Mouse (Mus musculus) lung, postnatal 0 days (tissue): Measurements from ENCODE around the gene Farp1.

Experiments
- CTCF ChIP-seq: IDR thresholded peaks from 2 replicates; pipeline ENCODE4 v1.5.1; 2016; ENCODE audit warnings: antibody characterized with exemption, mild to moderate bottlenecking
- EP300 ChIP-seq: IDR thresholded peaks from 2 replicates; pipeline ENCODE4 v1.6.1; 2016; ENCODE audit warnings: antibody characterized with exemption, mild to moderate bottlenecking, control low read depth

DNA sequence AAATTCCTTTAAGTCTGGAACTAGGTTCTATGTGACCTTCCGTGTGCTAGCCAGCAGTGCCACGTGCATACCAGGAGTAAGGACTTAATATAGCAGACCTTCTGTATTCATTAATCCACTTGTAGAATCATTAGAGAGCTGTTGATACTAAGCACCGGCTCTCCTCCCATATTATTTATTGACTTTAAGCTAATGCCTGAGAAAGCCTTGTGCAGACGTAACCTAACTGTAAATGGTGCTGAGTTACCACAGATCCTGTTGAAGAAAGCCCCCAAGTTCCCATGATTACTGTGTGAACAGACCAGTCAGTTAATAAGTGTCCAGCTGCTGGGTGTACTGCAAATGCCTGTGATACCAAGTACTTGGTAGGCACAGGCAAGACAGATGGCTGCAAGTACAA lies 81.7 kb downstream of the Farp1 start:
- no peak for TF ChIP-seq CTCF
- TF ChIP-seq EP300, result peak; percentile 29; the same call in 1 of the 2 replicates
